Mouse (Mus musculus): Measurements from ENCODE around the gene Tlr4.

The Tlr4 gene

DNA sequence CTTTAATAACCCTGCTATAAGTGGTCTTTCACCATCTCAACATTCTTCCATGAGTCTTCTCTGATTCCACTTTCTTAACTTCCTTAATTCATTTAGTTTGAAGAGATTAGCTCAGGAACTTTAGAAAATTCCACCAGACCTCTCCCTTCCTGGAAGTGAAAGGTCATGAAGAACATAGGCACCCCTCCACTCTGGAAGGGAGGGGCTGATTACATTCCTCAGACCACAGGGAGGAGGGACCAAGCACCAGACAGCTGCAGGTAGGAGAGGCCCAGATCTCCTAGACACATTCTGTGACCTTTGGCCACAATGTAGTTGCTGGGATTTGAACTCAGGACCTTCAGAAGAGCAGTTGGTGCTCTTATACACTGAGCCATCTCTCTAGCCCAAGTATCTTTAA lies 72.7 kb downstream of the Tlr4 start:
- no peak for DNase-seq (ENCODE audit: inconsistent ontology term)

DNA sequence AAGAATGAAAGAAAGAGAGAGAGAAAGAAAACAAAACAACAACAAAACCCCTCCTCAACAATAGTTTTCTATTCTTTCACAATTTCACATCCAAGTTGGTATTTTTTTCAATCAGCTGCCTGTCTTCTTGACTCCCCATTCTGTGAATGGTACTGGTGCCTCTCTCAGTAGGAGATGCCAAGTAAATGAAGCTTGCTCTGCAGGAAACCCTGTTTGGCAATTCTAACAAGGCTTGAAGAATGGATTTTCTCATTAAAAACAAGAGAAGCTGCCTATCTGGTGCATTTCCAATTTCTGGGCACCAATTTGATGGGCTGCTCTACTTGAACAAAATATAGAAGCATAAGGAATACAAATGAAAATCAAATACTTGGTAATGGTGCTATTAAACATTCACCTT lies 74.1 kb downstream of the Tlr4 start:
- peak; percentile 44 for DNase-seq (ENCODE audit: inconsistent ontology term)

GRCm38 (mm10) chr4:66908376-66908775 lies 81.0 kb downstream of the Tlr4 start:
- DNase-seq (ENCODE audit: inconsistent ontology term) = no peak

GRCm38 (mm10) chr4:66919630-66920372 lies 92.4 kb downstream of the Tlr4 start:
- no peak for DNase-seq (ENCODE audit: inconsistent ontology term)

- DNase-seq (ENCODE audit: inconsistent ontology term) = peak; percentile 24
These were observed 96.4 kb downstream of the Tlr4 start for GRCm38 (mm10) chr4:66923616-66924276.

DNA sequence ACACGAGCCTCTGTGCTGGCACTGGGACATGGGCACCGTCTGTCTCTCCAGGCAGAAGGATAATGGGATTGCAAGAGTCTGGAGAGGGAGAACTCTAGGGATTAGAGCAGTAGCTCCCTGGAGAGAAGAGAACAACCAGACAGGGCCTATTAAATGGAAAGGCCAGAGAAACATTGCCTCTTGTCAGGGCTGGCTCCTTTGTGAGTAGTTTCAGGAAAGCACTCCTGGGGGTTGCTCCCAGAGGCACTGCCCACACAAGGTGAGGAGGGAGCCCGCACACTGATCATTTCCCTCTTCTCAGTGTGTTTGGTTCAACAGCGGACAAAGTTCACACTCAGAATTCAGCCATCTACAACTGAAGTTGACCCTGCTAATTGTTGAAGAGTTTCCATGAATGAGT lies 98.7 kb downstream of the Tlr4 start:
- no peak for DNase-seq (ENCODE audit: inconsistent ontology term)

GRCm38 (mm10) chr4:66927537-66928088 lies 100.2 kb downstream of the Tlr4 start:
- no peak for DNase-seq (ENCODE audit: inconsistent ontology term)

DNA sequence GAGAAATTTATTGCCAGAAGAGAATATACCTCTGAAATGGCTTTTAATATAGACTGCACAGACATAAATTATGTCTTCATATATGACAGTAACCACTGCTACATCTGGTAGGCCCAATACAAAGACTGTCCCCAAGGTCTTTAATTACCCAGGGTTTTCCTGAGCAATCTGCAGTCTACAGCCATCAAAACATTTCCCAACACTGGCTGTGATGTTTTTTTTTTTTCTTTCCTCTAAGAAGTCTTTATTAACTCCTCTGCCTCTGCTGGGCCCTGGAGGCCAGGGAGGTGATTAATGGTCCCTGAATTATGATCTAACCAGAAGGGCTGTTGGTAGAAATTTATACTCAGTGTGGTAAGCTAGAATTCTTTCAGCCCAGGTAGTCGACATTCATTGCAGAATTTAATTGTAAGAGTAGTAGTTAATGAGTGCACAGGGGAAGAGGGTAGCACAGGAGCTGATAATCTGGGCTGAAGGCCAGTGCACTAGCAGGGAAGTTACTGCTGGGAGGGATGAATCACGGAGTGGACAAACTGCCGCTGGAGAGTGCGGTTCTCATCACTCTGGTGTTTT lies 111.2 kb downstream of the Tlr4 start:
- DNase-seq (ENCODE audit: inconsistent ontology term) = peak; percentile 14

GRCm38 (mm10) chr4:66941894-66942293 lies 114.5 kb downstream of the Tlr4 start:
- DNase-seq (ENCODE audit: inconsistent ontology term) = no peak

DNA sequence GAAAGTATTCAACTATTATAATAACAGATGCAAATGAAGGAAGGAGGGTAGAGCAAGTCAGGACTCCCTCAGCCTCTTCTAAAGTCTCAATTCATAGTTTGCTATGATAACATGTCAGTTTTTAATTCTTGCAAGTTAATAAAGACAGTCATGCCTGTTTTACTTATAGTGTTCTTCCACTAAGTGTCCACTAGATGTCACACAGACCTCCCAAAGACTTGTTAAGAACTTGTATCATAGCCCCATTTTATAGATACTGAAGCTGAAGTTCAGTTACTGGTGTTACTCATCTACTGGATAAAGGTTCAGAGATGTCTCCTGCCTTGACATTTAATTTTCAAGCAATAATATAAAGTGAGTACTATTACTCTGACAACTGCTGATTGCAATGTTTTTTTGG lies 116.3 kb downstream of the Tlr4 start:
- DNase-seq (ENCODE audit: inconsistent ontology term) = no peak

- no peak for DNase-seq (ENCODE audit: inconsistent ontology term)
These were observed 120.3 kb downstream of the Tlr4 start for GRCm38 (mm10) chr4:66947657-66948056.

- no peak for DNase-seq (ENCODE audit: inconsistent ontology term)
These were observed 147.5 kb downstream of the Tlr4 start for GRCm38 (mm10) chr4:66974918-66975317.
